8 mouse cellular contexts compared by ENCODE assay signal in genomic region chr2:11501301-11502254, GRCm38 (mm10). TPM values are rescaled to one million over a fixed set of nuclear protein-coding genes. Genes with fewer than 3 reads are reported as not detected.
DNase-seq lines count a peak whose midpoint lies in the region; ATAC-seq and TF ChIP-seq lines count a peak whose summit lies in the region.

No protein-coding gene starts in this region.

- no peaks in the 10 kb centered on the region for H3K27me3 ChIP-seq in heart, embryonic 13.5 days (replicated peaks)
- no peaks in the 10 kb centered on the region for H3K27me3 ChIP-seq in kidney, postnatal 0 days (ENCODE audit: insufficient read depth, low read length)
- no peaks in the 10 kb centered on the region for H3K27me3 ChIP-seq in liver, adult 2 months (ENCODE audit: control insufficient read depth, insufficient read depth, low read length)

- ATAC-seq in erythroid progenitor cell, adult 5-6 weeks (replicated peaks; ENCODE audit: low FRiP score, poor library complexity, severe bottlenecking), result 0 out of 2 replicates have a peak, but pooled peaks have one; percentile 30
- peak; percentile 66 for ATAC-seq in heart, embryonic 13.5 days (ENCODE audit: extremely low read depth, insufficient number of reproducible peaks, low FRiP score, low TSS enrichment)
- peak; percentile 90 for ATAC-seq in kidney, postnatal 0 days (replicated peaks; ENCODE audit: low FRiP score, low read depth)
- ATAC-seq in monocyte, adult 5-6 weeks (replicated peaks; ENCODE audit: insufficient number of reproducible peaks, low FRiP score, low TSS enrichment, poor library complexity, severe bottlenecking), result peak; percentile 75

- H3K36me3 ChIP-seq in heart, embryonic 13.5 days, result peaks cover 19% of the 10 kb centered on the region
- no peaks in the 10 kb centered on the region for H3K36me3 ChIP-seq in kidney, postnatal 0 days (ENCODE audit: insufficient read depth, low read length)
- peaks cover 13% of the 10 kb centered on the region; the same call in 1 of the 2 replicates for H3K36me3 ChIP-seq in liver, adult 2 months (ENCODE audit: control insufficient read depth, insufficient read depth, low read length)

- peak; percentile 80 for DNase-seq in CD4-positive helper T cell, adult 2 months (ENCODE audit: low read depth, low spot score)
- DNase-seq in brain, embryonic 18.5 days (ENCODE audit: low read depth, low spot score), result peak; percentile 85
- peak; percentile 94 for DNase-seq in kidney, postnatal 0 days (ENCODE audit: low spot score)
- DNase-seq in liver, adult 2 months (ENCODE audit: extremely low read depth, low read depth, low spot score), result peak; percentile 71
- DNase-seq in spleen, postnatal 36 days (ENCODE audit: low spot score in 2 of 2), result peak; percentile 86 to 87

- WGBS in heart, embryonic 13.5 days, result under 1% methylated on average over 76 of the region's 76 CpGs
- whole genome bisulfite sequencing in kidney, postnatal 0 days, result under 1% methylated on average over 76 of the region's 76 CpGs
- under 1% methylated on average over 76 of the region's 76 CpGs for WGBS in liver, adult 2 months

- H3K9me3 ChIP-seq in heart, embryonic 13.5 days, result no peaks in the 10 kb centered on the region
- H3K9me3 ChIP-seq in kidney, postnatal 0 days (replicated peaks; ENCODE audit: low read length), result no peaks in the 10 kb centered on the region

- peak; percentile 95 for TF ChIP-seq POLR2A in liver, adult 2 months (IDR thresholded peaks at IDR 0.05; ENCODE audit: extremely low read depth, insufficient read depth, low read length)

- peak overlapping the region; percentile 96 for H3K27ac ChIP-seq in heart, embryonic 13.5 days (replicated peaks)
- peak overlapping the region; percentile 89 for H3K27ac ChIP-seq in kidney, postnatal 0 days
- H3K27ac ChIP-seq in liver, adult 2 months (replicated peaks; ENCODE audit: insufficient read depth, low read depth, low read length), result peak overlapping the region; percentile 67

- H3K4me1 ChIP-seq in heart, embryonic 13.5 days, result peaks cover 53% of the 10 kb centered on the region
- H3K4me1 ChIP-seq in kidney, postnatal 0 days (replicated peaks; ENCODE audit: insufficient read depth, low read length), result no peaks in the 10 kb centered on the region; the same call in none of the 2 replicates
- peaks cover 19% of the 10 kb centered on the region for H3K4me1 ChIP-seq in liver, adult 2 months (ENCODE audit: control insufficient read depth, insufficient read depth, low read length)

- H3K4me2 ChIP-seq in heart, embryonic 13.5 days, result peak overlapping the region; percentile 83
- H3K4me2 ChIP-seq in kidney, postnatal 0 days (ENCODE audit: low read length), result peak overlapping the region; percentile 93

- 0 out of 2 replicates have a peak, but pooled peaks cover 2% of the 10 kb centered on the region for H3K79me2 ChIP-seq in liver, adult 2 months (ENCODE audit: control insufficient read depth, insufficient read depth, low read length)

- H3K9ac ChIP-seq in heart, embryonic 13.5 days, result peak overlapping the region; percentile 92
- H3K9ac ChIP-seq in kidney, postnatal 0 days (ENCODE audit: low read depth, low read length), result peak overlapping the region; percentile 72
- peak overlapping the region; percentile 85 for H3K9ac ChIP-seq in liver, adult 2 months (ENCODE audit: low read depth, low read length)

- H3K4me3 ChIP-seq in heart, embryonic 13.5 days, result peak overlapping the region; percentile 75
- H3K4me3 ChIP-seq in kidney, postnatal 0 days (replicated peaks; ENCODE audit: low read depth, low read length), result peak overlapping the region; percentile 57
- H3K4me3 ChIP-seq in liver, adult 2 months (ENCODE audit: insufficient read depth, low read depth, low read length), result peak overlapping the region; percentile 82

- peak; percentile 92 for TF ChIP-seq CTCF in kidney, postnatal 0 days (IDR thresholded peaks at IDR 0.05; ENCODE audit: low read depth)
- TF ChIP-seq CTCF in liver, adult 2 months (IDR thresholded peaks at IDR 0.05; ENCODE audit: low read depth, low read length), result peak; percentile 96

RNA-seq across cellular contexts. Expression of gene Pfkfb3, which starts 52.3 kb away (rescaled TPM):
- 8.0 and 14.1 TPM in 2 replicates for total RNA-seq in erythroid progenitor cell, adult 5-6 weeks (2015; ENCODE audit: low replicate concordance)
- 1.1 and 3.2 TPM in 2 replicates for total RNA-seq in erythroid progenitor cell, adult 5-6 weeks (2017; ENCODE audit: low replicate concordance)
- polyA plus RNA-seq in heart, embryonic 13.5 days (2015; fragmentation: Nextera tagmentation; extraction: Ambion mirVana), result 12.8 and 14.8 TPM in 2 replicates
- 9.4 and 10.9 TPM in 2 replicates for polyA plus RNA-seq in kidney, postnatal 0 days (2015; fragmentation: Nextera tagmentation; extraction: Ambion mirVana)
- total RNA-seq in liver, adult 2 months (2014; rRNA removed), result 6.3 and 10.2 TPM in 2 replicates
- 2.3 and 5.1 TPM in 2 replicates for polyA plus RNA-seq in liver, adult 2 months (2012; rRNA removed)
- 32.5 to 53.2 TPM (median 36.8 TPM) in 3 replicates for total RNA-seq in monocyte, adult 5-6 weeks (2017)

Comparison
In these comparisons a context has a peak if more than half of its experiments do, and no peak if none do; other contexts are left out.
1. Peak in every context shown above with its lines: DNase-seq, ATAC-seq, H3K4me3 ChIP-seq and H3K27ac ChIP-seq.
2. ATAC-seq: peak in every context shown above with its lines; median percentile 90 in kidney, postnatal 0 days; 75 in monocyte, adult 5-6 weeks; 66 in heart, embryonic 13.5 days; 30 in erythroid progenitor cell, adult 5-6 weeks.